Mouse (Mus musculus) heart, embryonic 10.5 days (tissue): ENCODE results near the gene Kcnk7. TPM values are rescaled to one million over a fixed set of nuclear protein-coding genes. Genes with fewer than 3 reads are reported as not detected.

Source experiments
- DNase-seq: peaks from one replicate; pipeline ENCODE4 v3.0.0-alpha.2; 2017; ENCODE audit warnings: low spot score
- H3K27ac ChIP-seq: fragments of 300-500 bp; sonication (generic); 2 replicates; pipeline ENCODE4 v1.5.1; 2016; ENCODE audit warnings: mild to moderate bottlenecking
- H3K27me3 ChIP-seq: fragments of 300-500 bp; sonication (generic); 2 replicates; pipeline ENCODE4 v1.6.1; 2016; ENCODE audit warnings: mild to moderate bottlenecking; ENCODE audit not compliant: poor library complexity, insufficient read depth, severe bottlenecking
- H3K36me3 ChIP-seq: fragments of 300-500 bp; sonication (generic); 2 replicates; pipeline ENCODE4 v1.6.1; 2016; ENCODE audit warnings: mild to moderate bottlenecking, moderate library complexity
- H3K4me1 ChIP-seq: fragments of 300-500 bp; sonication (generic); 2 replicates; pipeline ENCODE4 v1.6.1; 2016; ENCODE audit warnings: mild to moderate bottlenecking
- H3K4me3 ChIP-seq: fragments of 300-500 bp; sonication (generic); 2 replicates; pipeline ENCODE4 v1.5.1; 2016; ENCODE audit warnings: mild to moderate bottlenecking, moderate library complexity
- H3K9me3 ChIP-seq: fragments of 300-500 bp; sonication (generic); 2 replicates; pipeline ENCODE4 v1.6.1; 2016; ENCODE audit warnings: mild to moderate bottlenecking, moderate library complexity
- WGBS: fragments of 180-500 bp; shearing (Covaris S2); methylation state at CpG from one replicate; pipeline ENCODE4 v1.1.7; 2016; 5-methylcytosine and 5-hydroxymethylcytosine counted together
- polyA plus RNA-seq: library from polyadenylated mRNA; unstranded; fragments of >200 nt; fragmentation: Nextera tagmentation; extraction: Ambion mirVana; gene quantifications from 2 replicates; pipeline ENCODE4 v1.2.1, GENCODE M21; 2016

The Kcnk7 gene
- polyA plus RNA-seq, 1 experiment from 2014 or later, result not detected

DNA sequence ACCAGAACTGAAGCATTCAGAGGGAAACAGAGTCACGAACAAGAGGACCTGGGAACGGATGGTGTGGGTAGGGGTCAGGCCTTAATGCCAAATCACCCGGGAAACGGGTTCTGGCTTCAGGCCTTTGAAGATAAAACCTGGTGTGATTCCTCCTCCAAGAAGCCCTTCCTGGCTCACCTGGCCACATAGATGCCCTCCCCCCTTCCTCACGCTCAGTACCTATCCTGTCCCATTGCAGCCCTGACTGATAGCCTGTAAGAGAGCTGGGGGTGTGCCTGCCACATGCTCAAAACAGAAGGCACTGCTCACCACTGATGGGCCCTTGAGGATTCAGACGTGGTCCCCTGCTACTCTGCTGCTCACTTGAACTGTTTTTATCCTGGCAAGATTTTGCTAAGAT, 10.4 kb upstream of the Kcnk7 start:
- 81% methylated on average over 6 of the region's 6 CpGs for WGBS
- H3K4me1 ChIP-seq, result peaks cover 55% of the 10 kb centered on the region
- H3K36me3 ChIP-seq, result peaks cover 83% of the 10 kb centered on the region
- H3K27me3 ChIP-seq, result 0 out of 2 replicates have a peak, but pooled peaks cover 7% of the 10 kb centered on the region
- H3K4me3 ChIP-seq, result peak overlapping the region; percentile 96
- no peaks in the 10 kb centered on the region for H3K9me3 ChIP-seq
- H3K27ac ChIP-seq, result peak overlapping the region; percentile 37; the same call in 1 of the 2 replicates
- no peak for DNase-seq

DNA sequence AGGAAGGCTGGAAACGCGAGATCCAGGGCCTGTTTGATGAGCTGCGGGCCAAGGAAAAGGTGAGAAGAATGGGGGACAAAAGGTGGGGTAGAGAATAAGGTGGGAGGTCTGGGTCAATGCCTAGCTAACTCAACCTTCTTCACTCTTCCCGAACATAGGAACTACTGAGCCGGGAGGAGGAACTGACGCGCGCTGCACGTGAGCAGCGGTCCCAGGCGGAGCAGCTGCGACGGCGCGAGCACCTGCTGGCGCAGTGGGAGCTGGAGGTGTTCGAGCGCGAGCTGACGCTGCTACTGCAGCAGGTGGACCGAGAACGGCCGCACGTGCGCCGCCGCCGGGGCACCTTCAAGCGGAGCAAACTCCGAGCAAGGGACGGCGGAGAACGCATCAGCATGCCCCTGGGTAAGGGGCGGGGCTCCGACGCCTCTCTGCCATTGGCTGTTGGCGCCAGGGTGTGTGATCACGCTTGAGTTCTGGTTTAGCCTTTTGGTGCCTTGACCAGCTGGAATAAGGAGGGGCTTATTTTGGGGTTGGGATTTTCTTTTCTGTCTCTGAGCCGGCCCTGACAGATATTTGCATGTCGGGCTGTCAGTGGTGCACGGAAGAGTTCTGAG, 8.2 kb upstream of the Kcnk7 start:
- Histone ChIP-seq H3K4me3 (peak overlapping the region; percentile 45), H3K4me1 (peaks cover 43% of the 10 kb centered on the region), H3K9me3 (no peaks in the 10 kb centered on the region), H3K27ac (peak overlapping the region; percentile 18; the same call in 1 of the 2 replicates), H3K36me3 (peaks cover 98% of the 10 kb centered on the region), H3K27me3 (0 out of 2 replicates have a peak, but pooled peaks cover 7% of the 10 kb centered on the region)
- peak; percentile 84 for DNase-seq
- WGBS, result 24% methylated on average over 41 of the region's 41 CpGs

DNA sequence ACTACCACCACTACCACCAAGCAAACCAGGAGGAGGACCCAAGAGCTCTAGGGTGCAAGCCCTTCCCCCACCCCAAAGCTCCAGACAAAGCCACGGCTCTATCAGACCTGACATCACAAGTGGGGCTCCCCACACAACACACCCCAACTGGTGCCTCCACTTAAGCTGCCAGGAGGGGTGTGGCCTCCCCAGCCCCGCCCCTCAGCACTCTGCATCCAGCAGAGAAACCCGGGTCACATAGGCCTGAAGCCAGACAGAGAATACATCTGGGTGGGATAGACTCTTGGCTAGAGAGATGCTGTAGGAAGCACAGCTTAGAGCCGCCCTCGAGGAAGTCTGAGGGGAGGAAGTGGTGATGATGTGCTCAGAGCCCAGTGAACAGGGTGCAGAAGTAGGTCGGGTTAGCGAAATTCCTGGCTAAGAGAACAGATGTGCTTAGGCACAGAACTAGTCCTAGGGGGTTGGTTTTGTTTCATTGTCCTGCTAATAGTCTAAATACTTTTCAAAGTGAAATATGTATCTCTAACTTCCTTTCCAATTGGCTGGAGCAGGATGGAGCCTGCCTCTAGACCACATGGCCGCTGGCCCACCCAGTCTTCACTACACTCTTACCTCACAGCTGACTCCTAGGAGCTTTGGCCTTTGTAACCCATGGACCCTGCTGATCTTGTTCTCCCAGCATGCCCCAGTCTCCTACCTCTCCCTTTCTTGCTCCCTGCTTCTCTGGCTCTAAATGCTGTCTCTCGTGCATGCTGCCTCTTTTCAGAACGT, 819 bp downstream of the Kcnk7 start:
- peak; percentile 75 for DNase-seq
- H3K36me3 ChIP-seq, result peaks cover 73% of the 10 kb centered on the region
- peaks cover 20% of the 10 kb centered on the region for H3K4me1 ChIP-seq
- H3K9me3 ChIP-seq, result no peaks in the 10 kb centered on the region
- H3K27me3 ChIP-seq, result no peaks in the 10 kb centered on the region
- 44% methylated on average over 10 of the region's 10 CpGs for WGBS
- H3K4me3 ChIP-seq, result no peak overlapping the region
- peak overlapping the region; percentile 33; the same call in 1 of the 2 replicates for H3K27ac ChIP-seq

DNA sequence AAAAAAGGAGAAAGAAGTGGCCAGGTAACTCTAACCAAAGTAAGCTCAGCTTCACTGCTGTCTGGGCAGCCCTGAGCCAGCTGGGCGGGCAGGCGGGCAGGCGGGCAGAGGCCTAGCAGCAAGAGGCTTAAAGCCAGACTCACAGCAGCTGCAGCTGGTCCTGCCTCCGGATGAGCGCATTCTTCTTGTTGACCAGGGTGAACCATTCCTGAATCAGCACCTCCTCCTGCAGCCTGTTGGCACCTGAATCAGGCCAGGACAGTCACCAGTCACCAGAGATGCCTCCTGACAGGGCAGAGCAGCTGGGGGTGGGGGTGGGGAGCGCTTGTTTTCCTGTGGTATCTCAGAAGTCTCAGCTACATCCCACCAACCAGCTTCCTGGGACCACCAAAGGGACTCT, 5.9 kb downstream of the Kcnk7 start:
- Histone ChIP-seq H3K27me3 (no peaks in the 10 kb centered on the region), H3K27ac (no peak overlapping the region), H3K9me3 (no peaks in the 10 kb centered on the region), H3K4me1 (peaks cover 23% of the 10 kb centered on the region), H3K36me3 (peaks cover 89% of the 10 kb centered on the region), H3K4me3 (no peak overlapping the region)
- WGBS, result 95% methylated on average over 6 of the region's 6 CpGs
- DNase-seq, result no peak

DNA sequence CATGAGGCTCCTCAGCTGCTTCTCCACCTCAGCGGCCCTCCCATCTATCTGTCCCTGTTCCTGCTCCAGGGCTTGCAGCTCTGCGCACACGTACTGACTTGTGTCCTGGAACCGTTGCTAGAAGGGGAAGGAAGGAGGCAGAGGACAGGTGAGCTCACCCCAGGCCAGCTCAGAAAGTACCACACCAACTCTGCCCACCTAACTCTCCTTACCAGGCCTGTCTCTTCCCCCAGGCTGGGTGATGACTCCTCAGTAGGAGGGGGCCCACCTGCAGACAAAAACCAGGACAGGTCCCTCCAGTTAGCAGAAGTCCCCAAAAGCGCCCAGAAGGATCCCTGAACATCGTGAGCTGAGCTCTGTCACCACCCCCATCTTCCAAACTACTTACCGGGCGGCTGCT, 6.4 kb downstream of the Kcnk7 start:
- Histone ChIP-seq H3K4me1 (peaks cover 23% of the 10 kb centered on the region), H3K36me3 (peaks cover 94% of the 10 kb centered on the region), H3K4me3 (no peak overlapping the region), H3K27ac (no peak overlapping the region), H3K9me3 (no peaks in the 10 kb centered on the region), H3K27me3 (no peaks in the 10 kb centered on the region)
- DNase-seq, result no peak
- 87% methylated on average over 8 of the region's 8 CpGs for WGBS

DNA sequence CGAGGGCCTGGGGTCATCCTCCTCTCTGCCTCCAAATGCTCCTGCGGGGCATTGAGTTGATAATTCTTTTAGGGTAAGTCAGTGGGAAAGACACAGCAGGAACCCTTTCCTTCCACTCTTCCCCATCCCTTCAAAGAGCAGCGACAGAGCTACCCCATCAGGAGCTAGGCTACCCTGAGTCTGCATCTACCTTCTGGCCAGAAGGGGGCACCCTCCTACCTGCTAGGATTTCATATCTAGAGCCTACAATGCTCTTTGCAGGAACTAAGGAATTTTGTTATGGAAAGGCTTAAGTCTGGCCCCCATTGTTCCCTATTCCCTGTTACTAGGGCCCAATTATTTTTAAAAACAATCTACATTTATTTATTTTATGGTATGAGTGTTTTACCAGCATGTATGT, 7.1 kb downstream of the Kcnk7 start:
- WGBS, result 27% methylated on average over 3 of the region's 3 CpGs
- Histone ChIP-seq H3K9me3 (no peaks in the 10 kb centered on the region), H3K27me3 (no peaks in the 10 kb centered on the region), H3K36me3 (peaks cover 97% of the 10 kb centered on the region), H3K27ac (no peak overlapping the region), H3K4me1 (peaks cover 25% of the 10 kb centered on the region), H3K4me3 (no peak overlapping the region)
- DNase-seq, result no peak

DNA sequence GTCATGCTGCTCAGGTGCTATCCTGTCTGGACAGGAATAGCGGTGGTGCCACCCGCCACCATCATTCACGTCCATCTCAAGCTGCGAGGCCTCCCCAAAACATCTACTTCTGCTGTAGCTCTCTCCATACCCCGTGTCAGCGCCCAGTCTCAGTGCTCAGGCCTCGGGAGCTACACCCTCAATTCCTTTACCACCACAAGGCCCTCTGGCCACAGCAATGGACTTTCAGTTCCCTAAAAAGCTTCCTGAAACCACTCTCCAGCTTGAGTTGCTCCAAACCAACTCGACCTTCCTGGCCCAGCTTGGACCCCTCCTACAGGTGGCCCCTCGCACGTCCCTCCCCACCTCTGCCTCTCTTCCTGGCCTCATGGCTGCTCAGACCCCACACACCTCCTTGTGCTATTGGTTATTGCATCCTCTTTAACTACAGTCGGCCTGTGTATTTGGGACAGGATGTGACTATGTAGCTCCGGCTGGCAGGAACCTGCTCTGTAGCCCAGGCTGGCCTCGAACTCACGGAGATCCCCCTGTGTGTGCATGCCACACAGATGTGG, 7.8 kb downstream of the Kcnk7 start:
- 94% methylated on average over 14 of the region's 14 CpGs for WGBS

DNA sequence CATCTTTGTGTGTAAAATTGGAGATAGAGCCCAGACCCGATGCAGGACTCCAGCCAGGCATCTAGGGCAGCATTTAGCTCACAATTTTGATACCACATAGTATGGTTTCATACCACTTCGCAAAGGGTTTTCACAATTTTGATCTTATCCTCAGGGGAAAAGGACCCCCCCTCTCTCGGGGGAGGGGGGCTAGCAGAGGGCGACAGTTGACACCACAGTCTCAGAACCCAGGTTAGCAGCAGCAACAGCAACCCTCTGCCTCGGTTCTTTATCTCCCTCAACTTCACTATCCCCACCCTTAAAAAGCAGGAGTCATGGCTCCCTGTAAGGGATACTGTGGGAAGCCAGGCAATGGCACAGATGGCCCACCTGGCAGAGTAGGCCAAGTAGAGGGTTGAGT, 9.1 kb downstream of the Kcnk7 start:
- H3K4me1 ChIP-seq, result peaks cover 40% of the 10 kb centered on the region
- H3K27ac ChIP-seq, result 0 out of 2 replicates have a peak overlapping the region, but pooled peaks have one; percentile 31
- no peak for DNase-seq
- peaks cover 97% of the 10 kb centered on the region for H3K36me3 ChIP-seq
- no peaks in the 10 kb centered on the region for H3K9me3 ChIP-seq
- WGBS, result 74% methylated on average over 5 of the region's 5 CpGs
- no peaks in the 10 kb centered on the region for H3K27me3 ChIP-seq
- no peak overlapping the region for H3K4me3 ChIP-seq

More for the DNA sequence above, 7.8 kb downstream of the Kcnk7 start:
- peaks cover 97% of the 10 kb centered on the region for H3K36me3 ChIP-seq
- no peak overlapping the region for H3K27ac ChIP-seq
- no peak overlapping the region for H3K4me3 ChIP-seq
- H3K27me3 ChIP-seq, result no peaks in the 10 kb centered on the region
- H3K9me3 ChIP-seq, result no peaks in the 10 kb centered on the region
- H3K4me1 ChIP-seq, result peaks cover 31% of the 10 kb centered on the region
- no peak for DNase-seq

DNA sequence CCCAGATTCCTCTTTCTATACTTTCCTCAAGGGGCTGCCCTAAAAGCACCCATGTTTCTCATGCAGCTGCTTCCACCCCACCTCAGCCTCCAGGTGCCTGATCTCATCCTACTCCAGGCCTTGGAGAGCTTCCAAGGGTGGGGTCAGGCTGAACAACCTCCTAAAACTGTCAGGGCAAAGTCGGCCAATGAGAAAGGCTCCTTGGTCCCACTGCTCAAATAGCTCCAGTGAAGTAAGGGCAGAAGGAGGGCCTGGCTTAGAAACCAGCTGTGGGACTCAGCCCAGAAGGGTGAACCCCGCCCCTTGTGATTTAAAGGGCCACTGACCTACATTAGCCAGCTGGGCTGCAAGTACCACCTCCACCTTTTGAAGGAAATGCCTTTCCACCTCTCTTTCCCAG, 9.6 kb downstream of the Kcnk7 start:
- H3K4me1 ChIP-seq, result peaks cover 43% of the 10 kb centered on the region
- no peaks in the 10 kb centered on the region for H3K27me3 ChIP-seq
- DNase-seq, result no peak
- H3K27ac ChIP-seq, result peak overlapping the region; percentile 31; the same call in 1 of the 2 replicates
- peaks cover 97% of the 10 kb centered on the region for H3K36me3 ChIP-seq
- H3K9me3 ChIP-seq, result no peaks in the 10 kb centered on the region
- 16% methylated on average over 2 of the region's 2 CpGs for WGBS
- no peak overlapping the region for H3K4me3 ChIP-seq

DNA sequence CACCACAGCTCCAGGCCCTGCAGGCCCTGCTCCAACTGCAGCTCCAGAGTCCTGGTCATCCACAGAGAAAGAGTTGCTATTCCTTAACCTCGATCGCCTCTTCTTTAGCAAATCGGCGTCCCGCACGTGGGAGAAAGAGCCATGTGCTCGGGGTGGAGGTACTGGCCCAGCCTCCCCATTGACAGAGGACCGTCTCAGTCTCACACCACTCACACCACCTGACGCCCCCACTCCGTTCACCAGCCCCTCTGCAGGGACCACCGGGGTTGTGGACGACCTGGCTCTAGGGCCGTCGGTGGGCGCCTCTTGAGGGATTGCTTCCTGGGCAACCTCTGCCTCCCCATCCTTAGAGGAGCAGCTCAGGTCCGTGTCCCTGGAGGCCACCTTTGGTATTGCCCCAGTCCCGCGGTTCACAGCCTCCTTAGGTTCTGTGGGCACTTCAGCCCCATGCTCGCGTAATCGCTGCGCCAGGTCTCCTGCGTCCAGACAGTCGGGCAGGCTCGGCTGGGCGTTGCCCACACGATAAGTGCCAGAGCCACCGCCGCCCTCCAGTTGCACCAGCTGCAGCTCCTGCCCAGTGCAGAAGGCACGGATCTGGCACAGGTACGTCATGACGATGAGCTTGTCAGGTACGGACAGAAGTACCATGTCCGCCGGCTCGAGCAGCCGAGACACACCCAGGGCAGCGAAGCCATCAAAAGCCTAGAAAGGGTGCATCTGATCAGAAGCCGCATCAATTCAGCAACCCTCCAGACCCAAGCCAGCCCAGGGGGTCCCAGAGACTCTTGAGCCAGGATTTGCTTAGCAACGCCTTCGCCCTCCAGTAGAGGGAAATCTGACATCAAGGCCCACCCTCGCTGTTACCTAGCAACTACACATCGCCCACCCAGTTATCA, 11.9 kb downstream of the Kcnk7 start:
- H3K4me3 ChIP-seq, result peak overlapping the region; percentile 29; the same call in 1 of the 2 replicates
- H3K9me3 ChIP-seq, result no peaks in the 10 kb centered on the region
- peak overlapping the region; percentile 10; the same call in 1 of the 2 replicates for H3K27ac ChIP-seq
- H3K36me3 ChIP-seq, result peaks cover 99% of the 10 kb centered on the region
- WGBS, result 34% methylated on average over 43 of the region's 43 CpGs
- peaks cover 43% of the 10 kb centered on the region for H3K4me1 ChIP-seq
- no peak for DNase-seq
- no peaks in the 10 kb centered on the region for H3K27me3 ChIP-seq

DNA sequence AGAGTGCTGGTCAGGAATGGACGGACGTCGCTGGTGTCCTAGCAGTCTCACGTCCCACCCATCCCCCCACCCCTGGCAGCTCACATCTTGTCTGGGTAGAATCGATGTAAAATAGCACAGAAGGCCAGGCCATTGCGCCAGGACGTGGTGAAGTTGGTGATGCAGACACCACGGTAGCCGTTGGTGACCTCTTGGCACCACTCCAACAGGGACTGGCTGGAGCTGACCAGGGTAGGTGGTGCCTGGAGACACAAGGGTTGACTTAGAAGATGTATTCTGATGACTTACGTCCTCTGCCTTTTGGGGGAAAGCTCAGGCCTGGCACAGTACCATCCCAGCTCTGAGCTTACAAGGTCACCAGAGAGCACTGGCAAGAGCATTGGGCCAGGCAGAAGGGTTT, 12.8 kb downstream of the Kcnk7 start:
- Histone ChIP-seq H3K4me1 (peaks cover 43% of the 10 kb centered on the region), H3K27me3 (no peaks in the 10 kb centered on the region), H3K9me3 (no peaks in the 10 kb centered on the region), H3K36me3 (peaks cover 99% of the 10 kb centered on the region), H3K27ac (no peak overlapping the region; the same call in 1 of the 2 replicates), H3K4me3 (no peak overlapping the region; the same call in 1 of the 2 replicates)
- WGBS, result 49% methylated on average over 10 of the region's 10 CpGs
- DNase-seq, result no peak

DNA sequence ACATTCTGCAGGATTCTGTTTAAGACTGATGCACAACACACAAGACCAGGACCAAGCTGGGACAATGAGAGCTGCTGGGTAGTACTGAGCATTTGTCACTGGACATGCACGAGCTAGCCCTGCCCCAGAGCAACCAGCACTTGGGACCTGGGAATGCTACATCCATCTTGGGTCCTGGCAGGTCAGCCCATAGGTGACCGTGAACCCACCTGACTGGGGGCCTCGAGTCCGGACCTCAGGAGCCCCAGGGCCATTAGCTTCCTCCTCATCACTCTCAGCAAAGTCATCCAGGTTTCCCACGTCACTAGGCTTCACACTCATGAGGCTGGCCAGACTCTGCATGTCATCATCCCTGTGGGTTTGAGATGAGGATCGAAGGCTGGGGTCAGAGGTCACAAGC, 17.1 kb downstream of the Kcnk7 start:
- peaks cover 80% of the 10 kb centered on the region for H3K36me3 ChIP-seq
- H3K4me1 ChIP-seq, result peaks cover 50% of the 10 kb centered on the region
- no peaks in the 10 kb centered on the region for H3K27me3 ChIP-seq
- no peak for DNase-seq
- WGBS, result 86% methylated on average over 6 of the region's 6 CpGs
- H3K4me3 ChIP-seq, result no peak overlapping the region
- no peak overlapping the region; the same call in 1 of the 2 replicates for H3K27ac ChIP-seq
- H3K9me3 ChIP-seq, result no peaks in the 10 kb centered on the region
